Mouse (Mus musculus) splenic B cell, adult 2 months (primary cell): Measurements from ENCODE around the gene Scyl3.

Experiments
- DNase-seq: peaks from one replicate; pipeline ENCODE4 v3.0.0-alpha.2; 2011; ENCODE audit warnings: low read depth, low spot score
- H3K27me3 ChIP-seq: 2 replicates; pipeline ENCODE4 v1.6.1; 2012; ENCODE audit warnings: mild to moderate bottlenecking, low read length, moderate library complexity, mixed read lengths; ENCODE audit not compliant: control insufficient read depth, poor library complexity, insufficient read depth, severe bottlenecking
- H3K36me3 ChIP-seq: 2 replicates; pipeline ENCODE4 v1.6.1; 2012; ENCODE audit warnings: mild to moderate bottlenecking, low read length, moderate library complexity, mixed read lengths; ENCODE audit not compliant: control insufficient read depth, poor library complexity, insufficient read depth, severe bottlenecking

Gene Scyl3

GRCm38 (mm10) chr1:163924093-163924492 lies 4.8 kb upstream of the Scyl3 start:
- H3K36me3 ChIP-seq, result no peaks in the 10 kb centered on the region
- DNase-seq, result no peak
- no peaks in the 10 kb centered on the region for H3K27me3 ChIP-seq

GRCm38 (mm10) chr1:163929636-163930457 lies 947 bp downstream of the Scyl3 start:
- peak; percentile 91 for DNase-seq
- H3K27me3 ChIP-seq, result no peaks in the 10 kb centered on the region
- H3K36me3 ChIP-seq, result peaks cover 3% of the 10 kb centered on the region; the same call in 1 of the 2 replicates

GRCm38 (mm10) chr1:163930458-163930794 lies 1.5 kb downstream of the Scyl3 start:
- Histone ChIP-seq H3K36me3 (peaks cover 3% of the 10 kb centered on the region; the same call in 1 of the 2 replicates), H3K27me3 (no peaks in the 10 kb centered on the region)
- peak; percentile 37 for DNase-seq

- DNase-seq, result no peak
- Histone ChIP-seq H3K27me3 (no peaks in the 10 kb centered on the region), H3K36me3 (peaks cover 13% of the 10 kb centered on the region)
Measured at GRCm38 (mm10) chr1:163931801-163932200, 2.9 kb downstream of the Scyl3 start.

GRCm38 (mm10) chr1:163934591-163934990 lies 5.7 kb downstream of the Scyl3 start:
- Histone ChIP-seq H3K27me3 (no peaks in the 10 kb centered on the region), H3K36me3 (peaks cover 15% of the 10 kb centered on the region)
- DNase-seq, result no peak

GRCm38 (mm10) chr1:163942056-163942455 lies 13.2 kb downstream of the Scyl3 start:
- Histone ChIP-seq H3K27me3 (no peaks in the 10 kb centered on the region), H3K36me3 (peaks cover 16% of the 10 kb centered on the region)
- DNase-seq, result no peak

GRCm38 (mm10) chr1:163953396-163953795 lies 24.5 kb downstream of the Scyl3 start:
- no peak for DNase-seq
- Histone ChIP-seq H3K36me3 (peaks cover 17% of the 10 kb centered on the region; the same call in 1 of the 2 replicates), H3K27me3 (no peaks in the 10 kb centered on the region)

- no peak for DNase-seq
- H3K27me3 ChIP-seq, result no peaks in the 10 kb centered on the region
- H3K36me3 ChIP-seq, result 0 out of 2 replicates have a peak, but pooled peaks cover 4% of the 10 kb centered on the region
Measured at GRCm38 (mm10) chr1:163958036-163958435, 29.1 kb downstream of the Scyl3 start.

- H3K27me3 ChIP-seq, result no peaks in the 10 kb centered on the region
- H3K36me3 ChIP-seq, result no peaks in the 10 kb centered on the region
- DNase-seq, result no peak
Measured at GRCm38 (mm10) chr1:163964008-163964689, 35.2 kb downstream of the Scyl3 start.

- DNase-seq, result no peak
Measured at GRCm38 (mm10) chr1:163974471-163974870, 45.6 kb downstream of the Scyl3 start.

GRCm38 (mm10) chr1:163975088-163975487 lies 46.2 kb downstream of the Scyl3 start:
- peak; percentile 65 for DNase-seq

More at GRCm38 (mm10) chr1:163974471-163974870, 45.6 kb downstream of the Scyl3 start:
- Histone ChIP-seq H3K27me3 (no peaks in the 10 kb centered on the region), H3K36me3 (no peaks in the 10 kb centered on the region)

GRCm38 (mm10) chr1:163976515-163976914 lies 47.6 kb downstream of the Scyl3 start:
- Histone ChIP-seq H3K36me3 (no peaks in the 10 kb centered on the region; the same call in 1 of the 2 replicates), H3K27me3 (no peaks in the 10 kb centered on the region)
- DNase-seq, result peak; percentile 25

More at GRCm38 (mm10) chr1:163975088-163975487, 46.2 kb downstream of the Scyl3 start:
- no peaks in the 10 kb centered on the region for H3K27me3 ChIP-seq
- no peaks in the 10 kb centered on the region for H3K36me3 ChIP-seq

GRCm38 (mm10) chr1:163992371-163992770 lies 63.5 kb downstream of the Scyl3 start:
- H3K27me3 ChIP-seq, result no peaks in the 10 kb centered on the region
- no peak for DNase-seq
- no peaks in the 10 kb centered on the region; the same call in 1 of the 2 replicates for H3K36me3 ChIP-seq

GRCm38 (mm10) chr1:163994173-163994720 lies 65.3 kb downstream of the Scyl3 start:
- Histone ChIP-seq H3K36me3 (no peaks in the 10 kb centered on the region; the same call in 1 of the 2 replicates), H3K27me3 (no peaks in the 10 kb centered on the region)
- DNase-seq, result no peak
